Mouse (Mus musculus): ENCODE results near the gene Slc39a13.

The Slc39a13 gene

DNA sequence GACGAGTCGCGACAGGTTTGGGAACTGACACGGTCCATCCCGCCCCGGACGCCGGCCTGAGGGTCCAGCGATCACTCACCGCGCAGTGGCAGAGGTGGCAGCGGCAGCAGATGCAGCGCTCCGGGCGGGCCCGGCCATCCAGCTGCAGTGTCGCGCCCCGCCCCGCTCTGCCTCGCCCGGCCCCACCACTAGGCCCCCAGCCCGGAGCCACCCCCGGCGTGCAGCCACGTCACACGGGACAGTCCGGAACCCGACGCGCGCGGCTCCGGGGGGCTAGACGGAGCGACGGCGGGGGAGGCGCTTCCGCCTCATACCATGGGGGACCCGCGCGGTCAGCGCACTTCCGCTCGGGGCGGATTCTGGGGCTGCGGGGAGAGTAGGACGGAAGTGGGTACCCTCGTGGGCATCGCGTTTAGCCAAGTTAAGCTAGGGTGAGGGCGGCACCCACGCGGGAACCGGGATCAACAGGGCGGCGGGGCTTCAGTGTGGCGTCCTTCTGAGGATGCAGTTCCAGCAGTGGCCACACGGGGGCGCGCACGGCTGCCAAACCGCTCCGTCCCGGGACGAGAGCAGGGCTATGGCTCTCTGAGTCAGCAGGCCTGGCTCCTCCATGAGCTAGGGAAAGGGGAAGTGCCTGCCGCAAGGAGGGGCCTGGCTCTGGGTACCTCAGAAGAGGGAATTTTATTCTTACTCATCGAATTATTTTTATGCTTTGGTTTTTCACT is at the start of gene Slc39a13:
Slc39a13 (minus strand) TSS at position 342 of the 725 bp plus-strand sequence.
- in situ Hi-C loops (cut with MboI, MseI), result no loop called here

GRCm38 (mm10) chr2:91119551-91119950 is 49.3 kb upstream of the Slc39a13 start:
- in situ Hi-C loops (cut with MboI, MseI), result loop anchor here (10.0 kb wide), 1 partner anchor 365 kb away; no protein-coding TSS in a partner anchor

- in situ Hi-C loops (cut with MboI, MseI), result loop anchor here (10.0 kb wide), 1 partner anchor 366 kb away; no protein-coding TSS in a partner anchor
Observed at GRCm38 (mm10) chr2:91119061-91119460, 48.8 kb upstream of the Slc39a13 start.

GRCm38 (mm10) chr2:91118647-91119046 is 48.4 kb upstream of the Slc39a13 start:
- in situ Hi-C loops (cut with MboI, MseI), result loop anchor here (10.0 kb wide), 1 partner anchor 366 kb away; no protein-coding TSS in a partner anchor

DNA sequence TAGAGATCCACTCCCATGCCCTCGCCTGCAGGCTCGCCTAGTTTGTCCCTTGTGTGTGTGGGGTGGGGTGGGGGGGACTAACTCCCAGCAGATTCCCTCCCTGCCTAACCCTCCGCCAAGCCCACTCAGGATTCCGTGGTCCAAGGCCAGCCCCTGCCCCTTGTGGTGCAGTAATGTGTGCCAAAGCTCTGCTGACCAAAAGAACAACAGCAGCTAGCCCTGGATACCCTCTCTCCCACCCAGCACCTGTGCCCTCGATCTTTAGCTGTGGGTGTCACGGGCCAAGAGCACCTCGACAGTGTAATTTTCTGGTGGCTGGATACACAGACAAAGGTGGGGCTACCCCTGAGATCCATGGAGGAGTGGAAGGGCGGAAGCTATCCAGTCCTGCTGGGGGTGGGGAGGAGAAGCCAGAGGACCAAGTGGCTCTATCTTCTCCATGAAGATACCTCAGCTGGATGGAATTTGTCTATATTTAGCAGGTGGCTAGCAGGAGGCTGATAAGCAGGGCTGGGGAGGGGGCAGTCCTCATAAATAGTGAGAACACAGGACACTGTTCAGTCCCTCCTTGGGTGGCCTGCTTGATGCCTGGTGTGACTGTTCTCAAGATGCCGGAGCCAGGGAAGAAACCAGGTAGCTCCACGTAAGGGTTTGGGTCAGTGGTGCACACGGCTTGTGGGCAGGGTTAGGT is 47.5 kb upstream of the Slc39a13 start, which contains the start of gene Mybpc3:
Mybpc3 (plus strand) TSS at position 560 of the 691 bp plus-strand sequence.
- in situ Hi-C loops (cut with MboI, MseI), result loop anchor here (10.0 kb wide), 1 partner anchor 367 kb away; no protein-coding TSS in a partner anchor

DNA sequence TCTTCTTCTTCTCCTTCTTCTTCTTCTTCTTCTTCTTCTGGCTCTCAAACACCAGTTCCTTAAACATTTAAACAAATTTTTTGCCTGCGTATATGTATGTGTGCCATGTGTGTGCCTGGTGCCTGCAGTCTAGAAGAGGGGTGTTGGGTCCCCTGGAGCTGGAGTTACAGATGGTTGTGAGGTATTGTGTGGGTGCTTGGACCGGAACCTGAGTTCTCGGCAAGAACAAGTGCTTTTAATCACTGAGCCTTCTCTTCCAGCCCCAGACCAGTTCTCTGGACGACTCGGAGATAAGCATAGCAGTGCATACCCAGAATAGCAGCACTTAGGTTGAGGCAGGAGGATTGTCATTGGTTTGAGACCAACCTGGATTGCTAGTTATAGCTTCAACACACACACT is 46.6 kb upstream of the Slc39a13 start:
- in situ Hi-C loops (cut with MboI, MseI), result loop anchor here (10.0 kb wide), 1 partner anchor 368 kb away; no protein-coding TSS in a partner anchor

GRCm38 (mm10) chr2:91115578-91115970 is 45.4 kb upstream of the Slc39a13 start:
- in situ Hi-C loops (cut with MboI, MseI), result loop anchor here (10.0 kb wide), 1 partner anchor 369 kb away; no protein-coding TSS in a partner anchor

GRCm38 (mm10) chr2:91114781-91115577 is 44.8 kb upstream of the Slc39a13 start:
- in situ Hi-C loops (cut with MboI, MseI), result loop anchor here (10.0 kb wide), 1 partner anchor 370 kb away; no protein-coding TSS in a partner anchor

GRCm38 (mm10) chr2:91113852-91114251 is 43.6 kb upstream of the Slc39a13 start:
- in situ Hi-C loops (cut with MboI, MseI), result loop anchor here (10.0 kb wide), 1 partner anchor 371 kb away; no protein-coding TSS in a partner anchor

- in situ Hi-C loops (cut with MboI, MseI), result loop anchor here (10.0 kb wide), 1 partner anchor 371 kb away; no protein-coding TSS in a partner anchor
Observed at GRCm38 (mm10) chr2:91113334-91113733, 43.1 kb upstream of the Slc39a13 start.

GRCm38 (mm10) chr2:91112491-91112890 is 42.3 kb upstream of the Slc39a13 start:
- in situ Hi-C loops (cut with MboI, MseI), result loop anchor here (10.0 kb wide), 1 partner anchor 372 kb away; no protein-coding TSS in a partner anchor

- in situ Hi-C loops (cut with MboI, MseI), result loop anchor here (10.0 kb wide), 1 partner anchor 373 kb away; no protein-coding TSS in a partner anchor
Observed at GRCm38 (mm10) chr2:91111832-91112231, 41.6 kb upstream of the Slc39a13 start.

GRCm38 (mm10) chr2:91110429-91110828 is 40.2 kb upstream of the Slc39a13 start:
- in situ Hi-C loops (cut with MboI, MseI), result loop anchor here (10.0 kb wide), 1 partner anchor 374 kb away; no protein-coding TSS in a partner anchor

DNA sequence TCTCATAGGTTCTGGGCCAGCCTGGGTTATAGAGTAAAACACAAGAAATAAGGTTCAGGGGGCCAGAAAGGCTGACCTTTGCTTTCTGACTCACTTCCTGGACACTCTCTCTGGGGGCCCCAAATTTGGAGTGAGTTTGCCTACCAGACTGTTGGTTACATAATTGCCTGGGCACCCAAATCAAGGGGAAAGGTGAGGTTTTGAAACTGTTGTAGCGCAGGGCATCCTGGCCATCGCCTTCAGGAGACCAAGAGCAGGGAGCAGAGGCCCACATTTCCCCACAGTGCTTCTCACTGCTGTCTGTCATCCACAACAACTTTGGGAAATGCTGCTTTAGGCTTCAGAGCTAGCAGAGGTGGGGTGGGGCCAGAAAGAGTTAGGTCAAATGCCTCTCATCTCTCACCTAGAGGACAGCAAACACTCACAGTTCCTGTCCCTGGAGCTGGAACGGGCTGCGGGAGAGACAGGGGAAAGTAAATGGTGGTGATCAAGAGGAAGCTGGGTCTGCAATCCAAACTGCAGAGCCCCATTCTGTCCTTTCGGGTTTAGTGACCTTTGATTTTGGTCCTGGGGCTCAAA is 39.7 kb upstream of the Slc39a13 start:
- in situ Hi-C loops (cut with MboI, MseI), result loop anchor here (10.0 kb wide), 1 partner anchor 375 kb away; no protein-coding TSS in a partner anchor

DNA sequence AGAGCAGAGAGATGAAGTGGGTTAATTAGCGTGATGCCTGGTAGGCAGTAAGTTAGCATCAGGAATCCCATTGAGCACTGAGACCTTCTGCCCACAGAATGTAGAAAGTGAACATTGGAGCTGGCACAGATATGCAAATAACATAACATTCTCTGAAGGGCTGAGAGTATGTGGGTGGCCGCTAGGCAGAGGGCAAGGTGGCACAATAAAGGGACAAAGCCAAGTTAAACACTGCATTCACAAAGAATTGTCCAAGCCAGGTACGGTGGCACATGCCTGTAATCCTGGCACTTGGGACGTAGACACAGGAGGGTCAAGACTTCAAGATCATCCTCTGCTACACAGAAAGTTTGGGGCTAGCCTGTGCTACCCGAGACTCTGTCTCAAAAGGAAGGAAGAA is 39.0 kb upstream of the Slc39a13 start:
- in situ Hi-C loops (cut with MboI, MseI), result no loop called here

GRCm38 (mm10) chr2:91108156-91108555 is 37.9 kb upstream of the Slc39a13 start:
- in situ Hi-C loops (cut with MboI, MseI), result no loop called here

DNA sequence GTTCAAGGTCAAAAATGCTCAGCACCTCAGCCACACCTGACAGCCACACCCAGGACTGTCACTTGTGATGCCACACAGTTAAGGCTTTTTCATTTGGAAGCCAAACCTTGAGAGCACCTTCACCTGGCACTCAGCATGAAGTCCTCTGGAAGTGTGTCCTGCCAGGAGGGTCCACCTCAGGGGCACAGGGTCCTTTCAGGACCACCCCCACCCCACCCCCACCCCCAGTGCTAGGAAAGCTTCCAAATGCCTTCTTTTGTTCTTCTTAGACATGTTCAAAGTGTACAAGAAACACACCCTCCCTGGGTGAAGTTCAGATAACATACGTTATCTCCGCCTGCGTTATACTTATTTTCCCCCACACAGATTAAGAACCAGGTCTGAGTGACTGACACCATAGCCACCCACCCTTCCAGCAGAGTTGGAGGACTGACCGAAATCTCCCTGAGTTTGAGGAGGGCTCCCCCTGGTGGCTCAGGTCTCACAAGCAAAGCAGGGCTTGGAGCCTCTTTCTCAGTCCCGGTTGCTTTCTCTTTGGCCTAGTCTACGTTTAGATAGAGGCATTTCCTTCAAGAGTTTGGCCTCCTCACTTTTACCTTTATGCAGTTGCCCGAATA is 31.0 kb upstream of the Slc39a13 start:
- in situ Hi-C loops (cut with MboI, MseI), result no loop called here

GRCm38 (mm10) chr2:91098156-91098555 is 27.9 kb upstream of the Slc39a13 start:
- in situ Hi-C loops (cut with MboI, MseI), result loop anchor here (5.0 kb wide), 2 partner anchors 36 to 61 kb away; partner anchors contain the start of gene Rapsn

DNA sequence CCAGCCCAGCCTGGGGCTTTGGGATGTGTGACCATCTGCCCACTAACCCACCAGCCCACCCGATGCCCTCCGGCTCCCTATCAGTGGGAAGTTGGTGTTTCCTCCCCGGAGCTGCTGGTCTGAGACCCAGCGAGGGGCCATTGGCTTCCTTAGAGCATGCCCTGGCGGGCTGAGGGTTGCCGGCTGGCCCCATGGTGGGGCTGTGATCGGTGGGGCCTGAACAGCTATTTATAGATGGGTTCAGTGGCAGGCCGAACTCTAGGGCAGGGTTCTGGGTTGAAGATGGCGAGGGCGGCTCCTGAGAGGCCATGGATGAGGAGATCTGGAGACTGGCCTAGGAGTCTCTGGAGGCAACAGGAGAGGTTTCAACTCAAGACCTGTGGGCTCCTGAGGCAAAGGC is 26.8 kb upstream of the Slc39a13 start:
- in situ Hi-C loops (cut with MboI, MseI), result loop anchor here (5.0 kb wide), 2 partner anchors 35 to 60 kb away; partner anchors contain the start of gene Rapsn

GRCm38 (mm10) chr2:91096524-91096923 is 26.3 kb upstream of the Slc39a13 start:
- in situ Hi-C loops (cut with MboI, MseI), result loop anchor here (5.0 kb wide), 2 partner anchors 34 to 59 kb away; partner anchors contain the start of gene Rapsn

Measured in T-helper 1 cell (primary cell).